Mouse (Mus musculus) small intestine, adult 2 months (tissue): Measurements from ENCODE around the gene Gabarapl2.

Source experiments
- CTCF ChIP-seq: fragments of 200-500 bp; IDR thresholded peaks from 2 replicates; pipeline ENCODE4 v1.5.1; 2012; ENCODE audit warnings: low read depth, mild to moderate bottlenecking, control low read depth, inconsistent platforms, low read length, moderate library complexity, mixed read lengths; ENCODE audit not compliant: insufficient replicate concordance, insufficient read length; ENCODE audit errors: extremely low read depth
- POLR2A ChIP-seq: fragments of 200-500 bp; IDR thresholded peaks from 2 replicates; pipeline ENCODE4 v1.6.1; 2012; ENCODE audit warnings: low read depth, mild to moderate bottlenecking, control low read depth, inconsistent platforms, low read length, moderate library complexity

- TF ChIP-seq POLR2A (no peak), CTCF (no peak)
These were observed 6.6 kb downstream of the Gabarapl2 start for GRCm38 (mm10) chr8:111947144-111947543.
